Mouse (Mus musculus) ES-E14 (cell line): Measurements from ENCODE around the gene Mrps5. TPM values are rescaled to one million over a fixed set of nuclear protein-coding genes. Genes with fewer than 3 reads are reported as not detected.
A peak's percentile ranks its signal among the peaks of the same experiment; 100 is the strongest.
"Not testable (repeated sequence)": the region's sequence is repeated elsewhere in the genome, so short reads cannot be mapped to it uniquely, and the experiment has no call there.

ENCODE experiments used
- DNase-seq: peaks from one replicate; pipeline ENCODE4 v3.0.0-alpha.2; 2013; ENCODE audit warnings: low read depth, low spot score
- H3K27ac ChIP-seq: 2 replicates; pipeline ENCODE4 v1.5.1; 2012; ENCODE audit warnings: low read depth, mild to moderate bottlenecking, low read length, moderate library complexity, mixed read lengths; ENCODE audit not compliant: poor library complexity, insufficient read depth, severe bottlenecking
- H3K36me3 ChIP-seq: 2 replicates; pipeline ENCODE4 v1.6.1; 2012; ENCODE audit warnings: mild to moderate bottlenecking, low read length, moderate library complexity, mixed read lengths; ENCODE audit not compliant: control insufficient read depth, poor library complexity, insufficient read depth, severe bottlenecking
- H3K4me1 ChIP-seq, 2 experiments: fragments of 150-350 bp in 1 of 2; sonication (generic) in 1 of 2; 2 replicates each; pipeline ENCODE4 v1.6.1; 2012; ENCODE audit warnings: low read length in 2 of 2, mild to moderate bottlenecking in 1 of 2, mixed read lengths in 1 of 2; ENCODE audit not compliant: control insufficient read depth in 2 of 2, insufficient read depth in 2 of 2, poor library complexity in 1 of 2
- H3K4me3 ChIP-seq, 2 experiments: fragments of 150-350 bp in 1 of 2; sonication (generic) in 1 of 2; 2 replicates each; pipeline ENCODE4 v1.5.1; 2012; ENCODE audit warnings: low read length in 2 of 2, low read depth in 1 of 2, mild to moderate bottlenecking in 1 of 2, mixed read lengths in 1 of 2; ENCODE audit not compliant: insufficient read depth in 1 of 2, poor library complexity in 1 of 2, severe bottlenecking in 1 of 2
- H3K9ac ChIP-seq: 2 replicates; pipeline ENCODE4 v1.6.1; 2012; ENCODE audit warnings: low read depth, mild to moderate bottlenecking, low read length, mixed read lengths; ENCODE audit not compliant: poor library complexity, insufficient read depth, severe bottlenecking
- H3K9me3 ChIP-seq: fragments of 150-350 bp; sonication (generic); 2 replicates; pipeline ENCODE4 v1.6.1; 2012; ENCODE audit warnings: low read depth, mild to moderate bottlenecking, low read length; ENCODE audit not compliant: control insufficient read depth, insufficient read depth
- CHD2 ChIP-seq: IDR thresholded peaks from 2 replicates; pipeline ENCODE4 v1.6.1; 2014; ENCODE audit warnings: mild to moderate bottlenecking, low read depth, low read length, inconsistent platforms
- HCFC1 ChIP-seq: IDR thresholded peaks from 2 replicates; pipeline ENCODE4 v1.6.1; 2012; ENCODE audit warnings: low read length, inconsistent platforms, borderline replicate concordance; ENCODE audit not compliant: insufficient read depth
- MAFK ChIP-seq: IDR thresholded peaks from 2 replicates; pipeline ENCODE4 v1.6.1; 2014; ENCODE audit warnings: mild to moderate bottlenecking, low read depth, low read length, inconsistent platforms; ENCODE audit not compliant: insufficient read depth
- ZC3H11A ChIP-seq: IDR thresholded peaks from 2 replicates; pipeline ENCODE4 v1.6.1; 2012; ENCODE audit warnings: low read depth, mild to moderate bottlenecking, inconsistent platforms, low read length, borderline replicate concordance
- ZNF384 ChIP-seq: IDR thresholded peaks from 2 replicates; pipeline ENCODE4 v1.6.1; 2012; ENCODE audit warnings: low read depth, low read length, inconsistent platforms
- in situ Hi-C, 2 experiments: fragments of 600-800 bp; cut with MboI; formaldehyde crosslinking; loops; one replicate each; pipeline ENCODE4 v1.15.1; 2025; ENCODE audit warnings: low sequenced_read_pairs in 2 of 2, inconsistent platforms in 1 of 2; ENCODE audit not compliant: unreplicated experiment in 2 of 2
- total RNA-seq: library from RNA; depleted of rRNA; stranded (reverse); fragments of 300-350 nt; gene quantifications from 2 replicates; pipeline ENCODE4 v1.2.3, GENCODE M21; 2012

The Mrps5 gene
- total RNA-seq, 1 experiment = 187 TPM

DNA sequence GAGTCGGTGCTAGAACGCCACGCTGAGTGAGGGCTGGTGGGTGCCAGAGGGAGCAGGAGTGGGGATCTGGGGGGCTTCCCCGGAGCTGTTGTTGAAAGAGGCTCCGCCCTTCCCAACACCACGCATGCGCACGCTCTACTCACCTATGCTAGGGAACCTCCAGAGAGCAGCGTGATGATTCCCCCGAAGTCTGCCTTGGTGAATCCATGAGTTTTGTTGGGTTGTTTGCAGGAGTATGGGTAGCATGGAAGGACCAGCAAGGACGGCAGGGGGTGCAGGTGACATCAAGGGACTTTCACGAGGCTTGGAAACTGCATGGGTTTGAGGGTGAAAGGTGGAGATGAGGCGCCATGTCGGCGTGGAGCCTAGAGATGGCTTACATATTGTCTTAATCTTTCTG is 3.2 kb downstream of the Mrps5 start:
- in situ Hi-C loops = no loop called here
- peak overlapping the region; percentile 89 for H3K9ac ChIP-seq
- TF ChIP-seq CHD2 = no peak
- TF ChIP-seq MAFK = no peak
- no peak for TF ChIP-seq ZC3H11A
- no peak for TF ChIP-seq ZNF384
- no peak for TF ChIP-seq HCFC1

DNA sequence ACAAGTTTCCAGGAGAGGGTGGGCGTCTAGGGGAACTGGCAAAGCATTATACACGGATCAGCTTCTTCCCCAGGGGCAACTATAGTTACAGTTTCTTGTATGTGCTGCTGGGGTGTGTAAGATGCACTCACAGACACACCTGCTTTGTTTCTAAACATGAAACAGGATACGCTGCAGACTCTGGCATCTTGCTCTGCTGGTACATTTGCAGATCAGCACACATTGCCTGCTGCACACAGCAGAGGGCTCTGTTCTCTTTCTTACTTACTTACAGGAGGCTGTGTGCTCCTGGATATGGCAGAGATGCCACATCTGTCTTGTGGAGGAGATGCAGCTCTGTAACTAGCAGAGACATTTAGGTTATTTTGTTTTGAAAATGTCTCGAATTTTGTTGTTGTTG is 3.8 kb downstream of the Mrps5 start:
- Histone ChIP-seq H3K4me3 (peak overlapping the region; percentile 70 to 80; a peak in 3 of 4 replicates), H3K9ac (peak overlapping the region; percentile 35; the same call in 1 of the 2 replicates), H3K36me3 (peaks cover 15% of the 10 kb centered on the region), H3K4me1 (peaks cover 3 to 7% of the 10 kb centered on the region in 2 experiments; a peak in 3 of 4 replicates), H3K27ac (no peak overlapping the region), H3K9me3 (no peaks in the 10 kb centered on the region)
- DNase-seq = no peak
- TF ChIP-seq ZNF384 (no peak), CHD2 (no peak), ZC3H11A (no peak), MAFK (no peak)
- in situ Hi-C loops = no loop called here

More for the DNA sequence above, 3.2 kb downstream of the Mrps5 start:
- no peaks in the 10 kb centered on the region for H3K9me3 ChIP-seq
- H3K36me3 ChIP-seq = peaks cover 14% of the 10 kb centered on the region
- peaks cover 3 to 7% of the 10 kb centered on the region in 2 experiments; a peak in 3 of 4 replicates for H3K4me1 ChIP-seq
- H3K27ac ChIP-seq = no peak overlapping the region
- peak overlapping the region; percentile 70 to 80 for H3K4me3 ChIP-seq
- DNase-seq = peak; percentile 57

DNA sequence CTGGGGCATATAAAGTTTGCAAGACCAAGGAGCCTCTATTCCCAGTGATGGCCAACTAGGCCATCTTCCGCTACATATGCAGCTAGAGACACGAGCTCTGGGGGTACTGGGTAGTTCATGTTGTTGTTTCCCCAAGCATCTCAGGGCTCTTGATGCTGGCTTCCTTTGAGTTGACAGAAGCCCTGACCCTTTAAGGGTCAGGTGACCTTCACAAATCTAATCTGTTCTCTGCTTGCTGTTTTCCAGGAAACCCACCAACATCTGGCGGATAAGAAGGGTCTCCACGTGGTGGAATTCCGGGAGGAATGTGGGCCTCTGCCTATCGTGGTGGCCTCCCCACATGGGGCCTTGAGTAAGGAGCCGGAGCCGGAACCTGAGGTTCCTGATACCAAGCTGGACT is 16.4 kb downstream of the Mrps5 start:
- Histone ChIP-seq H3K4me1 (peaks cover 11 to 13% of the 10 kb centered on the region in 2 experiments; a peak in 3 of 4 replicates), H3K36me3 (peaks cover 44% of the 10 kb centered on the region)
- H3K4me3 ChIP-seq, DNase-seq, H3K9me3 ChIP-seq, H3K9ac ChIP-seq, H3K27ac ChIP-seq, in situ Hi-C loops: not testable (repeated sequence)

DNA sequence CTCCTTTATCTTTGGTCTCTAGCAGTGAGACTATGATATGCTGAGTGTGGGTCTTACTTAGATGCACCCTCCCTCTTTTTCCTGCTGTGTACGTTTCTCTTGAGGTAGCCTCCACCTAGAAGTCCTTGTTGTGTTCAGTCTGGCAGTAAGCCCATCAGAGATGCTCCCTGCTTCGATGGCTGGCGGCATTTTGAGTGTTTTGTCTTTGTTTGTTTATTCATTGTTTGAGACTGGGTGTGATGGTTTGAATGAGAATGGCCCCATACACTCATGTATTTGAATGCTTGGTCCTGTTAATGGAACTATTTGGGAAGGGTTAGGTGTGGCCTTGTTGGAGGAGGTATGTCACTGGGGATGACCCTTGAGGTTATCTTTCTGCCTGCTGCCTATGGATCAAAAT is 18.2 kb downstream of the Mrps5 start:
- no peak overlapping the region for H3K4me3 ChIP-seq
- H3K27ac ChIP-seq = no peak overlapping the region; the same call in 1 of the 2 replicates
- H3K9ac ChIP-seq = no peak overlapping the region
- peaks cover 13 to 16% of the 10 kb centered on the region in 2 experiments; a peak in 3 of 4 replicates for H3K4me1 ChIP-seq
- DNase-seq = peak; percentile 75
- peaks cover 33% of the 10 kb centered on the region for H3K36me3 ChIP-seq
- H3K9me3 ChIP-seq = no peaks in the 10 kb centered on the region
- in situ Hi-C loops = no loop called here
- no peak for TF ChIP-seq ZC3H11A
- no peak for TF ChIP-seq HCFC1
- TF ChIP-seq ZNF384 = no peak
- TF ChIP-seq MAFK = no peak
- no peak; the same call in 1 of the 2 replicates for TF ChIP-seq CHD2

DNA sequence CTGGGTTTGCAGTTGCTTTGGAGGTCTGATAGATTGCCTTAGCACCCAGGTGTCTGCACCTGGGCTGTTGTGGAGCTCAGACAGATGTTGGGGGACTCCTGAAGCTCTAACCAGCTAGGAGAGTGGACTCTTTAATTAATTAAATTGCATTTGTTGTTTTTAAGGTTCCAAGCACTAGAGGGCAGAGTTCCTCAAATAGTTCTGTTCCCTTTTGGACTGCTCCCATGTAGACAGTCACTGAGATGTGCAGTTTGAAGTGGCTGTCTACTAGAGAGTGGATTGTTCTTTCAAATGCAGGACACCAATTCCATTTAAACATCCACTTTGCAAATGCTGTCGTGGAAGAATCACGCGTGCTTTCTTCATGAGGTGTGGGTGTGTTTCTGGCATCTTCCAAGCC is 21.2 kb downstream of the Mrps5 start:
- no peak for DNase-seq
- Histone ChIP-seq H3K9me3 (no peaks in the 10 kb centered on the region), H3K4me1 (peaks cover 13 to 16% of the 10 kb centered on the region in 2 experiments; a peak in 3 of 4 replicates), H3K9ac (no peak overlapping the region), H3K36me3 (peaks cover 13% of the 10 kb centered on the region), H3K27ac (no peak overlapping the region), H3K4me3 (no peak overlapping the region)
- in situ Hi-C loops = no loop called here
- TF ChIP-seq HCFC1 (no peak), CHD2 (no peak), ZNF384 (no peak), MAFK (no peak), ZC3H11A (no peak)
